Mouse (Mus musculus): ENCODE measurements around the gene 4932438A13Rik. TPM values are rescaled to one million over a fixed set of nuclear protein-coding genes. Genes with fewer than 3 reads are reported as not detected.

Gene 4932438A13Rik
- polyA plus RNA-seq (2016; fragmentation: Nextera tagmentation; extraction: Ambion mirVana), result 55.0 and 60.0 TPM in 2 replicates

DNA sequence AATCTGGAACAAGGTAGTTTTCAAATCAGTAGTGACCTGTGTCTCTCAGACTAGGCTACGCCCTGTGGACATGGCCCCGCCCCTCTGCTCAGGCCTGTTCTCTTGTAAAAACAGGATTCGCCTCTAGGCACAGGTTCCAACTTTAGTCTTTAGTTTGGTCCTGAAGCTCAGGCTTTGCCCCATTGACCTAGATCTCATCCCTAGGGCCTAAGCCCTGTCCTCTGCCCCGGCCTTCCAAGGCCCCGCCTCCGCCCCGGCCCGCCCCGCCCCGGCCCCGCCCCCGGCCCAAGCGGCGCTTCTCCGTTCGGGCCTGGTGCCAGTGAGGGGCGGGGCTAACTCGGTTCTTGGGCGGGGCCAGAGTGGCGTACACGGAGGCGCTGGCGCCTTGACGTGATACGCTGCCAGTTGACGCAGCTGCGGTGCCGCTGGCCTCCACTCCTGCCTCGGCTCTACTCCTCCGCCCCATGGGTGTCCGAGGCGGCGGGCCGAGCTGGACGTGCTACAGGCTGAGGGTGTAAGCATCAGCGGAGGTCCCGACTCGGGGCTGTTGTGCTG lies at the start of gene 4932438A13Rik:
TSS of gene 4932438A13Rik (plus strand) at position 384 of the 555 bp plus-strand sequence.
- Histone ChIP-seq H3K9ac (peak within 1 kb of the TSS; percentile 87), H3K4me1 (peaks cover 4% of the 10 kb centered on the region), H3K4me3 (peak within 1 kb of the TSS; percentile 91), H3K27ac (peak within 1 kb of the TSS; percentile 57; the same call in 1 of the 2 replicates), H3K4me2 (replicated peaks) (peak within 1 kb of the TSS; percentile 69), H3K36me3 (peaks cover 17% of the 10 kb centered on the region; the same call in 1 of the 2 replicates), H3K9me3 (no peaks in the 10 kb centered on the region), H3K27me3 (no peaks in the 10 kb centered on the region)
- WGBS, result under 1% methylated on average over 38 of the region's 38 CpGs
- ATAC-seq (ENCODE audit: insufficient number of reproducible peaks, insufficient read depth, low FRiP score, low TSS enrichment), result peak; percentile 99

DNA sequence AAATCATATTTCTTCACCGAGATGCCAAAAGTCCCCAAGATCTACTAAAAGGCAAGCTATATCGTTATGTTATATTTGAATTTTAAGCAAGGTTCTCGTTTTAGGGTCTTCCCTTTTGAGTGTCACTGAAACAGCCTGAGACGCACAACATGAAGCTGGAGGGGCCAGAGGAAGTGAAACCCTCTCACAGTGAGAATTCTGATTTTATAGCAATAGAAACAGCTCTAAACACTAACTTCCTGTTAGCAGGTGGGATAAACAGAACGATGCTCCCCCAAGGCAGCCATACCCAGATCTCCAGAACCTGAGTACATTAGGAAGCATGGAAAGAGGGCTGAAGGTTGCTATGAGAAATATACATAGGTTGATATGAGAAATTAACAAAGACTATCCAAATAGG lies 46.3 kb upstream of the 4932438A13Rik start:
- WGBS, result 90% methylated on average over 5 of the region's 5 CpGs
- H3K9ac ChIP-seq, result no peak overlapping the region
- no peaks in the 10 kb centered on the region for H3K4me1 ChIP-seq
- H3K9me3 ChIP-seq, result no peaks in the 10 kb centered on the region
- ATAC-seq (ENCODE audit: insufficient number of reproducible peaks, insufficient read depth, low FRiP score, low TSS enrichment), result no peak
- H3K4me3 ChIP-seq, result no peak overlapping the region
- no peak overlapping the region for H3K27ac ChIP-seq
- H3K4me2 ChIP-seq (replicated peaks), result no peak overlapping the region
- H3K36me3 ChIP-seq, result no peaks in the 10 kb centered on the region
- no peaks in the 10 kb centered on the region for H3K27me3 ChIP-seq

DNA sequence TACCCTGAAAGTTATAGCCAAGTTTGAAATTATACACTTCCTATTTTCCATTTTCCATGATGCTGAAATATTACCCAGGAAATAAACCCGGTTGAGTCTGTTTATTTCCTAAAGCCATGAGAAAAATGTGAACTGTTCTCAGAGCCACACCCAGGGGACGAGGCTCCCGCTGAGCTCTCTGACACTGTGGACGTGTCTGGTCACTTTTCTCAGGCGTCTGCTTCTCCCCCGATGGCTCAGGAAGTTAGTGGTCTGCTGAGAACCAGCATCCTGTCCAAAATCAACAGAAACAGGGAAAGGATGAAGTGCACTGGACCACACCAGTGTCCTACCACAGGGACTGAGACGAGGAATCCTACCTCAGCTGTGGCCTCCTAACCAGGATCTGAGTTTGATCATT lies 43.5 kb upstream of the 4932438A13Rik start:
- no peak overlapping the region for H3K27ac ChIP-seq
- H3K4me1 ChIP-seq, result no peaks in the 10 kb centered on the region
- no peaks in the 10 kb centered on the region for H3K9me3 ChIP-seq
- H3K36me3 ChIP-seq, result no peaks in the 10 kb centered on the region
- no peak overlapping the region for H3K4me3 ChIP-seq
- H3K27me3 ChIP-seq, result no peaks in the 10 kb centered on the region
- no peak overlapping the region for H3K4me2 ChIP-seq (replicated peaks)
- WGBS, result 55% methylated on average over 7 of the region's 7 CpGs
- H3K9ac ChIP-seq, result no peak overlapping the region
- no peak for ATAC-seq (ENCODE audit: insufficient number of reproducible peaks, insufficient read depth, low FRiP score, low TSS enrichment)

- WGBS, result 87% methylated on average over 9 of the region's 9 CpGs
- H3K9me3 ChIP-seq, result no peaks in the 10 kb centered on the region
- H3K27me3 ChIP-seq, result no peaks in the 10 kb centered on the region
- no peak for ATAC-seq (ENCODE audit: insufficient number of reproducible peaks, insufficient read depth, low FRiP score, low TSS enrichment)
- H3K27ac ChIP-seq, result no peak overlapping the region
- no peak overlapping the region for H3K9ac ChIP-seq
- no peaks in the 10 kb centered on the region for H3K4me1 ChIP-seq
- no peak overlapping the region for H3K4me3 ChIP-seq
- H3K36me3 ChIP-seq, result no peaks in the 10 kb centered on the region
- no peak overlapping the region for H3K4me2 ChIP-seq (replicated peaks)
Observed at GRCm38 (mm10) chr3:36821037-36821436, 41.9 kb upstream of the 4932438A13Rik start.

DNA sequence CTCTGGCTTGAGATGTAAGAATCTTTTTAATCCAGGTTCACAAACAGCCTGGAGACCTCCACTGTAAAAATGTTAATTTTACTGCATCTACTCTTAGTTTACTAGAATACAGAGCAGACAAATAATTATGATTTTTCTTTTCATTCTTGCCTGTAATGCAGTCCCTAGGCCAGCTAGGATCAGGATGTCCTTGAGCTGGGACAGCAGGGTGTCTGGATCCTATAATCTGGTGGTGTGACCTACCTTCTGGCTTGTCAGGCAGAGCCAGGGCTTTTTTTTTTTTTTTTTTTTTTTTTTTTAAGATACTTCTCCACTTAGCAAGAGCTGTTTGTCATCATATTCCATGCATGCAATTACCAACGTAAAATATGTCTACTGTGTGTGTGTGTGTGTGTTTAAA lies 37.8 kb upstream of the 4932438A13Rik start:
- H3K27ac ChIP-seq, result no peak overlapping the region
- H3K36me3 ChIP-seq, result no peaks in the 10 kb centered on the region
- H3K27me3 ChIP-seq, result no peaks in the 10 kb centered on the region
- H3K4me2 ChIP-seq (replicated peaks), result no peak overlapping the region
- no peak for ATAC-seq (ENCODE audit: insufficient number of reproducible peaks, insufficient read depth, low FRiP score, low TSS enrichment)
- no peaks in the 10 kb centered on the region for H3K4me1 ChIP-seq
- no peak overlapping the region for H3K4me3 ChIP-seq
- no peak overlapping the region for H3K9ac ChIP-seq
- H3K9me3 ChIP-seq, result no peaks in the 10 kb centered on the region
- 64% methylated on average over 1 of the region's 1 CpGs for WGBS

DNA sequence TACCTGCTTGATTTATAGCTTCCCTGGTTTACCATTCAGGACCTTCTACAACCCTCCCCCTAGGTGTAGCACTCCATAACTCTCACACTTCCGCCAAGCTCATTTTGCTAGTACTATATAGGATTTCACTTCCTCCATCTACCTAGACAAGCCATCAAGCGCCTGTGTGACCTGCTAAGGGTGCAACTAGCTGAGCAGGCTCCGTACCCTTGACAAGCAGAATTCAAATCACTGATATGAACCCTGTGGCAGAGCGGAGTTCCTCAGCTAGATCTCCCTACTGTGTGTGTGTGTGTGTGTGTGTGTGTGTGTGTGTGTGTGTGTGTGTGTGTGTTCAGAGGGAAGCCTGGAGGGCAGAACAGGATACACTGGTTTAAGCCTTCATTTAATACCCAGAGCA lies 37.4 kb upstream of the 4932438A13Rik start:
- Histone ChIP-seq H3K27me3 (no peaks in the 10 kb centered on the region), H3K4me3 (no peak overlapping the region), H3K9ac (no peak overlapping the region), H3K27ac (no peak overlapping the region), H3K4me2 (replicated peaks) (no peak overlapping the region), H3K9me3 (no peaks in the 10 kb centered on the region), H3K36me3 (no peaks in the 10 kb centered on the region), H3K4me1 (no peaks in the 10 kb centered on the region)
- ATAC-seq (ENCODE audit: insufficient number of reproducible peaks, insufficient read depth, low FRiP score, low TSS enrichment), result no peak
- WGBS, result 83% methylated on average over 4 of the region's 4 CpGs

DNA sequence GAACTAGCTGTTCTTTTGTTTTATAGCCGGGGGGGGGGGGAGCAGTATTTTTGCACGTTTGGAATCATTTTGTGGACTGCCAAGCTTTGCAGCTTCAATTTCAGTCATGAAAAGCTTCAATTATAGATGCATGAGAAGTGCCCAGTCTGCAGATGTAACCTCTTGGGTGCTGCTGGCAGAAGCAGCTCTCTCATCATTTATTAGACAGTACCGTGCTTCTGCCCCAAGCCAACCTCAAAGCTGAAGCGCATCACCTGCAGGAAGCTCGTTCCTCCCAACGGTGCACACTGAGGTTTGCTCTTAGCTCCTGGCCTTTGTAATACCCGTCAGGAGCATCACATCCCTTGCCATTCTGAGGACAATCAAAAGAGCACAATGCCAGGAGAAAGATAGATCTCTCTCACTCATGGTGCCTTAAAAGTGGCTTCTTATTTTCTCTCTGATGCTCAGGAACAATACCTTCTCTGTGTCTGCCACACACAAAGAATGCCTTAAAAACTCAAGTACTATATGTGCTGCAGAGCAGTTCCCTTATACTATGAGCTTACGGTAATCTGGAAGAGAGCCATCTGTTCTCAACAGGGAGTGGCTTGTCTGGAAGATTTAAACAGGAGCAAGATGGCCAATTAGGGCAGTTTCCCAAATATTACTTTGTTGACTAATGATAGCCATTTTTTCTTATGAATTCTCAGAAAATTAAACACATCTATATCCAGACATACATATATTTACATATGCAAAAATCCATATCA lies 35.5 kb upstream of the 4932438A13Rik start:
- Histone ChIP-seq H3K9me3 (no peaks in the 10 kb centered on the region), H3K27ac (no peak overlapping the region), H3K4me1 (no peaks in the 10 kb centered on the region), H3K27me3 (no peaks in the 10 kb centered on the region), H3K4me2 (replicated peaks) (no peak overlapping the region), H3K36me3 (no peaks in the 10 kb centered on the region), H3K9ac (no peak overlapping the region), H3K4me3 (no peak overlapping the region)
- 50% methylated on average over 8 of the region's 8 CpGs for WGBS
- ATAC-seq (ENCODE audit: insufficient number of reproducible peaks, insufficient read depth, low FRiP score, low TSS enrichment), result no peak

- ATAC-seq (ENCODE audit: insufficient number of reproducible peaks, insufficient read depth, low FRiP score, low TSS enrichment), result no peak
- Histone ChIP-seq H3K4me3 (no peak overlapping the region), H3K9me3 (no peaks in the 10 kb centered on the region), H3K27me3 (no peaks in the 10 kb centered on the region), H3K27ac (no peak overlapping the region), H3K9ac (no peak overlapping the region), H3K4me1 (peaks cover under 1% of the 10 kb centered on the region; the same call in 1 of the 2 replicates), H3K4me2 (replicated peaks) (no peak overlapping the region), H3K36me3 (no peaks in the 10 kb centered on the region)
- 95% methylated on average over 3 of the region's 3 CpGs for WGBS
Observed at GRCm38 (mm10) chr3:36830218-36830617, 32.7 kb upstream of the 4932438A13Rik start.

- H3K36me3 ChIP-seq, result no peaks in the 10 kb centered on the region
- H3K9ac ChIP-seq, result no peak overlapping the region
- no peaks in the 10 kb centered on the region for H3K27me3 ChIP-seq
- WGBS, result 64% methylated on average over 4 of the region's 4 CpGs
- peaks cover 9% of the 10 kb centered on the region for H3K4me1 ChIP-seq
- H3K27ac ChIP-seq, result no peak overlapping the region
- no peak overlapping the region for H3K4me3 ChIP-seq
- no peaks in the 10 kb centered on the region for H3K9me3 ChIP-seq
- no peak for ATAC-seq (ENCODE audit: insufficient number of reproducible peaks, insufficient read depth, low FRiP score, low TSS enrichment)
- no peak overlapping the region for H3K4me2 ChIP-seq (replicated peaks)
Observed at GRCm38 (mm10) chr3:36834426-36834825, 28.5 kb upstream of the 4932438A13Rik start.

DNA sequence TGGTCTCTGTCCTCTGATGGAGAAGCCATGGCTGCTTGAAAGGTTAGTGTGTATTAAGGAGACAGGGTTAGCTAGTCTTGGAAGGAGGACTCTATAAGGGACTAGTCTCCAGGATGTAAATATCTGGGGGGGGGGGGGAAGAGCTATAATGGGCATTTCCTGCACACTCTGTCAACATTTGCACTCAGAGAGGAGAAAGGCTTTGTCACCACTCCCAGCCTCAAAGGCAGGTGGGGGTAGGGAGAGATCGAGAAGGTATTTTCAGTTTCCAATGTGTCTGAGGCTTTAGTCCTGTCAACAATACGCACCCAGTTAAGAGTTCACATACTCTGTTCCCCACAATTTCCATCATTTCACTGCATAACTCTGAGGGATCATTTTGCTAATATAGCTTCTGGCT lies 28.1 kb upstream of the 4932438A13Rik start:
- no peaks in the 10 kb centered on the region for H3K27me3 ChIP-seq
- no peak overlapping the region for H3K4me3 ChIP-seq
- H3K4me1 ChIP-seq, result peaks cover 9% of the 10 kb centered on the region
- 81% methylated on average over 2 of the region's 2 CpGs for WGBS
- ATAC-seq (ENCODE audit: insufficient number of reproducible peaks, insufficient read depth, low FRiP score, low TSS enrichment), result no peak
- no peak overlapping the region for H3K9ac ChIP-seq
- H3K27ac ChIP-seq, result no peak overlapping the region
- H3K36me3 ChIP-seq, result no peaks in the 10 kb centered on the region
- H3K9me3 ChIP-seq, result no peaks in the 10 kb centered on the region
- H3K4me2 ChIP-seq (replicated peaks), result no peak overlapping the region

DNA sequence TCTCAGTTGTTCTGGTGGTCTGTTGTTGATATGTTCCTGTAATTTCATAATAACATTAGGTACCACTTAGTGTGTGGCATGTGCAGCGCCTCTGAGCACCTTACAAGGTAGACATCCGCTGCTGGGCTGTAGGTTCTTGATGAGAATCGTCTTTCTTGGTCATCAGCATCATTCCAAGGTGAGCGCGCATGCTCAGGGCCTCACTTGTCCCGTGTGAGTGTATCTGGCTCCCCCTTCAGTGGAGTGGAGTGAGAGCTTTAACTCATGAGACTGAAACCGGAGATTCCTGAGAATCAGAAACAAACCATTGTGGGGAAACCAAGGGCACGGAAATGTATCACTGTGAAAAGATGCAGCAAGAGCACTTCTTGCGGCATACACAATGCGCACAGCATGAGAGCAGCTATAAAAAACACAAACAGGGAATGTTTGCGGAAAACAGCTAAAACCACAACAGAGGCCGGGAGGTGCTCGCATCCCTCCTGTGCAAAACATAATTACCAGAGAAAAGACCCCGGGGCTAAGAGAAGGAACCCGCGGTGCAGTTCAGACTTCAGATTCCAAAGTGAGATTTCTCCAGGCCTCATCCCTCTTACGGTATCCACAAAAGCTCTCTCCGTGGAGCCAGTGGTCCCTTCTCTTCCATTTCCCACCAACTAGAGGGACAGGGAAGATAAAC lies 27.2 kb upstream of the 4932438A13Rik start:
- H3K36me3 ChIP-seq, result no peaks in the 10 kb centered on the region
- no peaks in the 10 kb centered on the region for H3K9me3 ChIP-seq
- peak; percentile 78; the same call in 1 of the 2 replicates for ATAC-seq (ENCODE audit: insufficient number of reproducible peaks, insufficient read depth, low FRiP score, low TSS enrichment)
- no peak overlapping the region for H3K4me3 ChIP-seq
- peak overlapping the region; percentile 47 for H3K4me2 ChIP-seq (replicated peaks)
- peak overlapping the region; percentile 30; the same call in 1 of the 2 replicates for H3K27ac ChIP-seq
- no peak overlapping the region for H3K9ac ChIP-seq
- no peaks in the 10 kb centered on the region for H3K27me3 ChIP-seq
- peaks cover 9% of the 10 kb centered on the region for H3K4me1 ChIP-seq
- 14% methylated on average over 18 of the region's 18 CpGs for WGBS

- peaks cover 9% of the 10 kb centered on the region for H3K4me1 ChIP-seq
- ATAC-seq (ENCODE audit: insufficient number of reproducible peaks, insufficient read depth, low FRiP score, low TSS enrichment), result no peak
Observed at GRCm38 (mm10) chr3:36836833-36837232, 26.1 kb upstream of the 4932438A13Rik start.

More at GRCm38 (mm10) chr3:36836833-36837232, 26.1 kb upstream of the 4932438A13Rik start:
- H3K27me3 ChIP-seq, result no peaks in the 10 kb centered on the region
- H3K4me3 ChIP-seq, result no peak overlapping the region
- no peak overlapping the region for H3K27ac ChIP-seq
- no peaks in the 10 kb centered on the region for H3K9me3 ChIP-seq
- H3K36me3 ChIP-seq, result no peaks in the 10 kb centered on the region
- no peak overlapping the region for H3K4me2 ChIP-seq (replicated peaks)
- WGBS, result 89% methylated on average over 7 of the region's 7 CpGs
- H3K9ac ChIP-seq, result no peak overlapping the region

All from embryonic facial prominence, embryonic 12.5 days (tissue).